Mouse (Mus musculus) stomach, postnatal 0 days (tissue): ENCODE data around the gene Sec31a. TPM values are rescaled to one million over a fixed set of nuclear protein-coding genes. Genes with fewer than 3 reads are reported as not detected.

ENCODE experiments used
- ATAC-seq: fragments of 200-750 bp; cut with Nextera tagmentation; 2 replicates; pipeline ENCODE4 v1.8.0; 2017; ENCODE audit not compliant: low FRiP score, low TSS enrichment
- DNase-seq: peaks from one replicate; pipeline ENCODE4 v3.0.0-alpha.2; 2016; ENCODE audit warnings: low spot score
- H3K27ac ChIP-seq: fragments of 300-500 bp; sonication (generic); replicated peaks from 2 replicates; pipeline ENCODE4 v1.5.1; 2014; ENCODE audit warnings: mild to moderate bottlenecking, control low read depth
- H3K27me3 ChIP-seq: fragments of 300-500 bp; sonication (generic); 2 replicates; pipeline ENCODE4 v1.6.1; 2014; ENCODE audit warnings: low read length; ENCODE audit not compliant: control insufficient read depth, insufficient read depth
- H3K36me3 ChIP-seq: fragments of 300-500 bp; sonication (generic); 2 replicates; pipeline ENCODE4 v1.6.1; 2014; ENCODE audit warnings: low read length, mixed read lengths; ENCODE audit not compliant: control insufficient read depth, insufficient read depth
- H3K4me1 ChIP-seq: fragments of 300-500 bp; sonication (generic); replicated peaks from 2 replicates; pipeline ENCODE4 v1.6.1; 2014; ENCODE audit warnings: antibody characterized with exemption; ENCODE audit not compliant: control insufficient read depth, insufficient read depth
- H3K4me2 ChIP-seq: fragments of 300-500 bp; sonication (generic); replicated peaks from 2 replicates; pipeline ENCODE4 v1.6.1; 2014; ENCODE audit warnings: low read depth, mild to moderate bottlenecking, control low read depth, moderate library complexity
- H3K4me3 ChIP-seq: fragments of 300-500 bp; sonication (generic); 2 replicates; pipeline ENCODE4 v1.5.1; 2014; ENCODE audit warnings: low read depth, low read length, control low read depth
- H3K9ac ChIP-seq: fragments of 300-500 bp; sonication (generic); 2 replicates; pipeline ENCODE4 v1.6.1; 2014; ENCODE audit warnings: mild to moderate bottlenecking, low read length, control low read depth, mixed read lengths
- H3K9me3 ChIP-seq: fragments of 300-500 bp; sonication (generic); 2 replicates; pipeline ENCODE4 v1.6.1; 2016; ENCODE audit warnings: low read length; ENCODE audit not compliant: control insufficient read depth
- CTCF ChIP-seq: IDR thresholded peaks from 2 replicates; pipeline ENCODE4 v1.5.1; 2016; ENCODE audit warnings: antibody characterized with exemption, low read depth, mild to moderate bottlenecking, moderate library complexity
- EP300 ChIP-seq: optimal IDR thresholded peaks from 2 replicates; pipeline ENCODE3; 2016; ENCODE audit warnings: antibody characterized with exemption
- WGBS: fragments of 180-500 bp; shearing (Covaris S2); extraction: QIAGEN DNeasy Blood & Tissue Kit; methylation state at CpG from one replicate; pipeline ENCODE4 v1.1.7; 2014; 5-methylcytosine and 5-hydroxymethylcytosine counted together
- polyA plus RNA-seq: library from polyadenylated mRNA; unstranded; fragments of >200 nt; fragmentation: Nextera tagmentation; extraction: Ambion mirVana; gene quantifications from 2 replicates; pipeline ENCODE4 v1.2.1, GENCODE M21; 2015

Sec31a gene
- polyA plus RNA-seq, 1 experiment from 2014 or later: 102 TPM

GRCm38 (mm10) chr5:100369093-100369492 lies 46.9 kb downstream of the Sec31a start:
- no peak overlapping the region for H3K9ac ChIP-seq
- DNase-seq (no peak), ATAC-seq (no peak)
- no peak overlapping the region for H3K27ac ChIP-seq
- H3K36me3 ChIP-seq: peaks cover 29% of the 10 kb centered on the region; the same call in 1 of the 2 replicates
- no peak overlapping the region for H3K4me3 ChIP-seq
- no peaks in the 10 kb centered on the region for H3K27me3 ChIP-seq
- H3K4me2 ChIP-seq: no peak overlapping the region
- TF ChIP-seq EP300 (no peak), CTCF (no peak)
- H3K4me1 ChIP-seq: no peaks in the 10 kb centered on the region
- no peaks in the 10 kb centered on the region for H3K9me3 ChIP-seq
- 70% methylated on average over 6 of the region's 6 CpGs for WGBS

- WGBS: 58% methylated on average over 5 of the region's 5 CpGs
- Histone ChIP-seq H3K9ac (no peak overlapping the region), H3K27ac (no peak overlapping the region)
Measured at GRCm38 (mm10) chr5:100368527-100368926, 47.5 kb downstream of the Sec31a start.

DNA sequence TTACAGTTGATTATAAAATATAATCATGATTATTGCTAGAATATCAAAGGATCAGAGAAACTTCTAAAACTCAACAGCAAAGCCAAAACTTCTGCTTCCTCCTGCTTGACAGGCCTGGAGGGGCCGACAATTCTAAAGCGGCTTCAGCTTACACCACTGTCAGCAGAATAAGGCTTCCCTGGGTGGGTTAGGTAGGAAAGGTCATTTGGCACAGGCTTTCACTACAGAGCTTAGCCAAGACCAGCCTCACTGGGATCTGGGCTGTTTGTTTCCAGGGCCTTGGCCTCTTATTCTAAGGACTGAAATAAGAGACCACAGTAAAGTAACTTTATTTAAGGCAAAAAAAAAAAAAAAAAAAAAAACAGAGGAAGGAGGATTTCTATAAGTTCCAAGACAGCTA lies 49.0 kb downstream of the Sec31a start:
- no peak for TF ChIP-seq CTCF
- no peak for TF ChIP-seq EP300
- Histone ChIP-seq H3K4me2 (no peak overlapping the region), H3K27me3 (no peaks in the 10 kb centered on the region), H3K4me3 (no peak overlapping the region), H3K27ac (no peak overlapping the region), H3K4me1 (no peaks in the 10 kb centered on the region), H3K9me3 (no peaks in the 10 kb centered on the region), H3K9ac (no peak overlapping the region), H3K36me3 (peaks cover 31% of the 10 kb centered on the region; the same call in 1 of the 2 replicates)
- no peak for DNase-seq
- no peak for ATAC-seq
- 84% methylated on average over 2 of the region's 2 CpGs for WGBS

More at GRCm38 (mm10) chr5:100368527-100368926, 47.5 kb downstream of the Sec31a start:
- DNase-seq: no peak
- TF ChIP-seq CTCF (no peak), EP300 (no peak)
- H3K4me2 ChIP-seq: no peak overlapping the region
- H3K4me3 ChIP-seq: no peak overlapping the region
- no peak for ATAC-seq
- H3K36me3 ChIP-seq: peaks cover 27% of the 10 kb centered on the region; the same call in 1 of the 2 replicates
- H3K4me1 ChIP-seq: no peaks in the 10 kb centered on the region
- H3K9me3 ChIP-seq: no peaks in the 10 kb centered on the region
- no peaks in the 10 kb centered on the region for H3K27me3 ChIP-seq

GRCm38 (mm10) chr5:100360296-100360695 lies 55.7 kb downstream of the Sec31a start:
- H3K27me3 ChIP-seq: no peaks in the 10 kb centered on the region
- no peak overlapping the region for H3K4me3 ChIP-seq
- peak; percentile 45 for DNase-seq
- TF ChIP-seq EP300: no peak
- TF ChIP-seq CTCF: no peak
- H3K9me3 ChIP-seq: no peaks in the 10 kb centered on the region
- H3K4me1 ChIP-seq: no peaks in the 10 kb centered on the region
- H3K36me3 ChIP-seq: peaks cover 16% of the 10 kb centered on the region; the same call in 1 of the 2 replicates
- H3K27ac ChIP-seq: 0 out of 2 replicates have a peak overlapping the region, but pooled peaks have one; percentile 18
- H3K9ac ChIP-seq: no peak overlapping the region
- no peak overlapping the region for H3K4me2 ChIP-seq
- ATAC-seq: peak; percentile 75; the same call in 1 of the 2 replicates
- 62% methylated on average over 6 of the region's 6 CpGs for WGBS

- H3K36me3 ChIP-seq: peaks cover 9% of the 10 kb centered on the region; the same call in 1 of the 2 replicates
- H3K4me1 ChIP-seq: no peaks in the 10 kb centered on the region
- no peak overlapping the region for H3K4me3 ChIP-seq
- H3K9ac ChIP-seq: no peak overlapping the region
- H3K4me2 ChIP-seq: no peak overlapping the region
- no peak for TF ChIP-seq CTCF
- no peak for TF ChIP-seq EP300
- WGBS: 40% methylated on average over 8 of the region's 8 CpGs
- DNase-seq: no peak
- no peak for ATAC-seq
- no peaks in the 10 kb centered on the region for H3K9me3 ChIP-seq
- H3K27me3 ChIP-seq: no peaks in the 10 kb centered on the region
- H3K27ac ChIP-seq: no peak overlapping the region
Measured at GRCm38 (mm10) chr5:100358334-100358733, 57.7 kb downstream of the Sec31a start.

DNA sequence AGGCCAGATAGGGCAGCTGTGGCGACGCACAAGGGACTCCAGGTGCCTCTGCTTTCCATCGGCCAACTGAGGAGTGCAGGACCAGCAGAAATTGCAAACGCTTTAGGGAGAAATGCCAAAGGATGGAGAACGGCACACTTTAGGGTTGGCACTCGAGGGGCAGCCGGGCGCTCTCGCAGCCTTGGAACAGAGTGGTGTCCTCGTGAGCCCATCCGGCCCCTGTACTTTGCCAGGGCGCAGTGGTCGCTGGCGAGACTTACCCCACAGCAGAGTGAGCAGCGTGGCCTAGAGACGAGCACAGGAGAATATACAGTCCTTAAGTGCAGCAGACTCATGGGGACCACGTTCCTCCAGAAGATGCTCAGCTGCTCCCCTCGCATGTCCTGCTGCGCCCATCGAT lies 61.4 kb downstream of the Sec31a start:
- Histone ChIP-seq H3K27me3 (no peaks in the 10 kb centered on the region), H3K9ac (no peak overlapping the region), H3K4me1 (no peaks in the 10 kb centered on the region), H3K9me3 (no peaks in the 10 kb centered on the region), H3K36me3 (no peaks in the 10 kb centered on the region), H3K4me3 (no peak overlapping the region), H3K27ac (no peak overlapping the region), H3K4me2 (no peak overlapping the region)
- ATAC-seq (no peak), DNase-seq (no peak)
- TF ChIP-seq CTCF: no peak
- TF ChIP-seq EP300: no peak
- WGBS: 94% methylated on average over 20 of the region's 20 CpGs
